Mouse (Mus musculus): ENCODE data around the gene Kat2b. TPM values are rescaled to one million over a fixed set of nuclear protein-coding genes. Genes with fewer than 3 reads are reported as not detected.

Kat2b gene
- polyA plus RNA-seq, 1 experiment, result 2.4 TPM

GRCm38 (mm10) chr17:53587074-53587851, 20.6 kb downstream of the Kat2b start:
- TF ChIP-seq MYOG (IDR thresholded peaks at IDR 0.05; ENCODE audit: control insufficient read depth, extremely low read depth, insufficient read length) (no peak), MAX (IDR thresholded peaks at IDR 0.05) (no peak), CTCF (IDR thresholded peaks at IDR 0.05; ENCODE audit: control insufficient read depth, insufficient read depth, insufficient read length) (no peak), CEBPB (IDR thresholded peaks at IDR 0.05; ENCODE audit: low read depth) (peak; percentile 86), MYOD1 (IDR thresholded peaks at IDR 0.05; ENCODE audit: control insufficient read depth, insufficient read length, low read depth) (peak; percentile 16), USF1 (IDR thresholded peaks at IDR 0.05; ENCODE audit: low read depth) (no peak), FOSL1 (IDR thresholded peaks at IDR 0.05; ENCODE audit: insufficient read depth, low read length, poor library complexity, severe bottlenecking) (no peak)
- H3K4me3 ChIP-seq (ENCODE audit: insufficient read depth, poor library complexity, severe bottlenecking), result no peak overlapping the region

GRCm38 (mm10) chr17:53588097-53588855, 21.6 kb downstream of the Kat2b start:
- H3K79me2 ChIP-seq (ENCODE audit: control insufficient read depth, insufficient read depth), result peaks cover 4% of the 10 kb centered on the region
- no peaks in the 10 kb centered on the region for H3K36me3 ChIP-seq (ENCODE audit: control insufficient read depth, insufficient read depth)
- no peak for TF ChIP-seq MYOD1 (IDR thresholded peaks at IDR 0.05; ENCODE audit: control insufficient read depth, insufficient read length, low read depth)
- TF ChIP-seq CEBPB (IDR thresholded peaks at IDR 0.05; ENCODE audit: low read depth), result peak; percentile 13
- no peaks in the 10 kb centered on the region for H3K27me3 ChIP-seq (ENCODE audit: control insufficient read depth, insufficient read depth, insufficient read length)
- H3K79me3 ChIP-seq (ENCODE audit: low read depth), result peaks cover 2% of the 10 kb centered on the region
- no peak overlapping the region for H3K4me3 ChIP-seq (ENCODE audit: insufficient read depth, poor library complexity, severe bottlenecking)
- no peak overlapping the region for H3ac ChIP-seq (ENCODE audit: control insufficient read depth, insufficient read length, low read depth)

More at GRCm38 (mm10) chr17:53587074-53587851, 20.6 kb downstream of the Kat2b start:
- H3K79me2 ChIP-seq (ENCODE audit: control insufficient read depth, insufficient read depth), result peaks cover 4% of the 10 kb centered on the region
- no peaks in the 10 kb centered on the region for H3K36me3 ChIP-seq (ENCODE audit: control insufficient read depth, insufficient read depth)
- H3ac ChIP-seq (ENCODE audit: control insufficient read depth, insufficient read length, low read depth), result no peak overlapping the region
- peaks cover 2% of the 10 kb centered on the region for H3K79me3 ChIP-seq (ENCODE audit: low read depth)
- H3K27me3 ChIP-seq (ENCODE audit: control insufficient read depth, insufficient read depth, insufficient read length), result no peaks in the 10 kb centered on the region

GRCm38 (mm10) chr17:53590110-53590509, 23.4 kb downstream of the Kat2b start:
- Histone ChIP-seq H3K4me3 (ENCODE audit: insufficient read depth, poor library complexity, severe bottlenecking) (no peak overlapping the region), H3K36me3 (ENCODE audit: control insufficient read depth, insufficient read depth) (no peaks in the 10 kb centered on the region), H3K79me3 (ENCODE audit: low read depth) (peaks cover 2% of the 10 kb centered on the region), H3ac (ENCODE audit: control insufficient read depth, insufficient read length, low read depth) (no peak overlapping the region), H3K27me3 (ENCODE audit: control insufficient read depth, insufficient read depth, insufficient read length) (no peaks in the 10 kb centered on the region), H3K79me2 (ENCODE audit: control insufficient read depth, insufficient read depth) (peaks cover 4% of the 10 kb centered on the region)
- TF ChIP-seq CEBPB (IDR thresholded peaks at IDR 0.05; ENCODE audit: low read depth) (no peak), FOSL1 (IDR thresholded peaks at IDR 0.05; ENCODE audit: insufficient read depth, low read length, poor library complexity, severe bottlenecking) (no peak), MYOG (IDR thresholded peaks at IDR 0.05; ENCODE audit: control insufficient read depth, extremely low read depth, insufficient read length) (no peak), USF1 (IDR thresholded peaks at IDR 0.05; ENCODE audit: low read depth) (no peak), MAX (IDR thresholded peaks at IDR 0.05) (no peak), MYOD1 (IDR thresholded peaks at IDR 0.05; ENCODE audit: control insufficient read depth, insufficient read length, low read depth) (no peak), CTCF (IDR thresholded peaks at IDR 0.05; ENCODE audit: control insufficient read depth, insufficient read depth, insufficient read length) (no peak)

GRCm38 (mm10) chr17:53591910-53592309, 25.2 kb downstream of the Kat2b start:
- H3K79me2 ChIP-seq (ENCODE audit: control insufficient read depth, insufficient read depth), result peaks cover 4% of the 10 kb centered on the region
- H3K79me3 ChIP-seq (ENCODE audit: low read depth), result no peaks in the 10 kb centered on the region
- TF ChIP-seq CEBPB (IDR thresholded peaks at IDR 0.05; ENCODE audit: low read depth) (no peak), CTCF (IDR thresholded peaks at IDR 0.05; ENCODE audit: control insufficient read depth, insufficient read depth, insufficient read length) (no peak), MYOG (IDR thresholded peaks at IDR 0.05; ENCODE audit: control insufficient read depth, extremely low read depth, insufficient read length) (no peak), USF1 (IDR thresholded peaks at IDR 0.05; ENCODE audit: low read depth) (no peak), MAX (IDR thresholded peaks at IDR 0.05) (no peak), MYOD1 (IDR thresholded peaks at IDR 0.05; ENCODE audit: control insufficient read depth, insufficient read length, low read depth) (no peak), FOSL1 (IDR thresholded peaks at IDR 0.05; ENCODE audit: insufficient read depth, low read length, poor library complexity, severe bottlenecking) (no peak)
- no peak overlapping the region for H3K4me3 ChIP-seq (ENCODE audit: insufficient read depth, poor library complexity, severe bottlenecking)
- no peaks in the 10 kb centered on the region for H3K27me3 ChIP-seq (ENCODE audit: control insufficient read depth, insufficient read depth, insufficient read length)
- H3K36me3 ChIP-seq (ENCODE audit: control insufficient read depth, insufficient read depth), result no peaks in the 10 kb centered on the region
- no peak overlapping the region for H3ac ChIP-seq (ENCODE audit: control insufficient read depth, insufficient read length, low read depth)

GRCm38 (mm10) chr17:53594590-53594989, 27.9 kb downstream of the Kat2b start:
- no peak overlapping the region for H3ac ChIP-seq (ENCODE audit: control insufficient read depth, insufficient read length, low read depth)
- H3K79me3 ChIP-seq (ENCODE audit: low read depth), result no peaks in the 10 kb centered on the region
- no peak overlapping the region for H3K4me3 ChIP-seq (ENCODE audit: insufficient read depth, poor library complexity, severe bottlenecking)
- no peaks in the 10 kb centered on the region for H3K36me3 ChIP-seq (ENCODE audit: control insufficient read depth, insufficient read depth)
- no peaks in the 10 kb centered on the region for H3K79me2 ChIP-seq (ENCODE audit: control insufficient read depth, insufficient read depth)
- H3K27me3 ChIP-seq (ENCODE audit: control insufficient read depth, insufficient read depth, insufficient read length), result no peaks in the 10 kb centered on the region
- no peak for TF ChIP-seq MAX (IDR thresholded peaks at IDR 0.05)
- no peak for TF ChIP-seq CTCF (IDR thresholded peaks at IDR 0.05; ENCODE audit: control insufficient read depth, insufficient read depth, insufficient read length)
- TF ChIP-seq MYOG (IDR thresholded peaks at IDR 0.05; ENCODE audit: control insufficient read depth, extremely low read depth, insufficient read length), result no peak
- no peak for TF ChIP-seq FOSL1 (IDR thresholded peaks at IDR 0.05; ENCODE audit: insufficient read depth, low read length, poor library complexity, severe bottlenecking)
- no peak for TF ChIP-seq MYOD1 (IDR thresholded peaks at IDR 0.05; ENCODE audit: control insufficient read depth, insufficient read length, low read depth)
- no peak for TF ChIP-seq USF1 (IDR thresholded peaks at IDR 0.05; ENCODE audit: low read depth)
- TF ChIP-seq CEBPB (IDR thresholded peaks at IDR 0.05; ENCODE audit: low read depth), result no peak

Measured in C2C12 (cell line).